Mouse (Mus musculus) midbrain, embryonic 10.5 days (tissue): ENCODE data around the gene Olfr45. TPM values are rescaled to one million over a fixed set of nuclear protein-coding genes. Genes with fewer than 3 reads are reported as not detected.

Experiments used
- DNase-seq: peaks from one replicate; pipeline ENCODE4 v3.0.0-alpha.2; 2017; ENCODE audit warnings: low spot score
- H3K27ac ChIP-seq: fragments of 300-500 bp; sonication (generic); replicated peaks from 2 replicates; pipeline ENCODE4 v1.5.1; 2016; ENCODE audit warnings: mild to moderate bottlenecking
- H3K27me3 ChIP-seq: fragments of 300-500 bp; sonication (generic); 2 replicates; pipeline ENCODE4 v1.6.1; 2016; ENCODE audit warnings: low read depth, mild to moderate bottlenecking; ENCODE audit not compliant: poor library complexity, severe bottlenecking
- H3K36me3 ChIP-seq: fragments of 300-500 bp; sonication (generic); 2 replicates; pipeline ENCODE4 v1.6.1; 2016; ENCODE audit warnings: mild to moderate bottlenecking, moderate library complexity
- H3K4me1 ChIP-seq: fragments of 300-500 bp; sonication (generic); 2 replicates; pipeline ENCODE4 v1.6.1; 2016
- H3K4me3 ChIP-seq: fragments of 300-500 bp; sonication (generic); 2 replicates; pipeline ENCODE4 v1.5.1; 2016; ENCODE audit warnings: mild to moderate bottlenecking, moderate library complexity
- H3K9me3 ChIP-seq: fragments of 300-500 bp; sonication (generic); replicated peaks from 2 replicates; pipeline ENCODE4 v1.6.1; 2016; ENCODE audit warnings: mild to moderate bottlenecking
- WGBS: fragments of 180-500 bp; shearing (Covaris S2); methylation state at CpG from one replicate; pipeline ENCODE4 v1.1.7; 2016; 5-methylcytosine and 5-hydroxymethylcytosine counted together
- polyA plus RNA-seq: library from polyadenylated mRNA; unstranded; fragments of >200 nt; fragmentation: Nextera tagmentation; extraction: Ambion mirVana; gene quantifications from 2 replicates; pipeline ENCODE4 v1.2.1, GENCODE M21; 2016

The Olfr45 gene
- polyA plus RNA-seq, 1 experiment from 2014 or later, result not detected

DNA sequence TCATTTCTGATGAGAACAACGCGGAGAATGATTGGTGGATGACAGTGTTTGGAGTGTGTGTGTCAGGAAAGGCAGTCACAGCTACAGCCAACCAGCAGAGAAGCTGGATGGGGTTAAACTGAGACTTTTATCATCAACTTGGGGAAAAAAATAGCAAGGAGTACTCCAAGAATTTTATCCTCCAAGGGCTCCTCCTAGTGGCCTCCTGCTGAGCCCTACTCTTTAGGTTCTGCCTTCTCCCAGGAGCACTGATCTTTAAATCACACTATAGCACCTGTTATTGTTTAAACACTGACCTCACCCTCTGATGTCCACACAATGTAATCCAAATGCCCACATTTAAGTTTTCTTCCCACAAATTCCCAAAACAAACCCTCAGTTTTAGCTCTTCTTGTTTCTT, 51.4 kb downstream of the Olfr45 start:
- WGBS, result 74% methylated on average over 2 of the region's 2 CpGs
- Histone ChIP-seq H3K4me1 (no peaks in the 10 kb centered on the region), H3K36me3 (no peaks in the 10 kb centered on the region), H3K9me3 (0 out of 2 replicates have a peak, but pooled peaks cover 4% of the 10 kb centered on the region), H3K4me3 (no peak overlapping the region), H3K27ac (no peak overlapping the region), H3K27me3 (no peaks in the 10 kb centered on the region)
- DNase-seq, result no peak

Other genes starting within 250 kb of the Olfr45 start
- gene Olfr533, start 218.6 kb upstream of the Olfr45 start, polyA plus RNA-seq, result not detected in 2 replicates
- gene Olfr535, start 197.7 kb upstream of the Olfr45 start, polyA plus RNA-seq, result not detected in 2 replicates
- gene Olfr536, start 174.6 kb upstream of the Olfr45 start, polyA plus RNA-seq, result not detected in 2 replicates
- not detected in 2 replicates for gene Olfr538, start 114.1 kb upstream of the Olfr45 start, polyA plus RNA-seq
- gene Olfr46, start 80.7 kb upstream of the Olfr45 start, polyA plus RNA-seq, result 0.04 and 0.09 TPM in 2 replicates
- not detected in 2 replicates for gene Olfr61, start 53.0 kb upstream of the Olfr45 start, polyA plus RNA-seq
- not detected in 2 replicates for gene Olfr53, start 35.5 kb upstream of the Olfr45 start, polyA plus RNA-seq
- not detected in 2 replicates for gene Olfr539, start 22.0 kb upstream of the Olfr45 start, polyA plus RNA-seq
- not detected in 2 replicates for gene Olfr541, start 15.3 kb downstream of the Olfr45 start, polyA plus RNA-seq
- not detected in 2 replicates for gene Cyp2e1, start 81.8 kb downstream of the Olfr45 start, polyA plus RNA-seq
- 0.12 TPM in 1 of 2 replicates, not detected in the other for gene Syce1, start 105.9 kb downstream of the Olfr45 start, polyA plus RNA-seq
- 3.0 and 5.6 TPM in 2 replicates for gene Zfp941, start 140.2 kb downstream of the Olfr45 start, polyA plus RNA-seq
- gene Urah, start 153.1 kb downstream of the Olfr45 start, polyA plus RNA-seq, result 0.39 and 0.55 TPM in 2 replicates
- gene Scgb1c1, start 163.6 kb downstream of the Olfr45 start, polyA plus RNA-seq, result not detected in 2 replicates
- not detected in 2 replicates for gene Odf3, start 165.9 kb downstream of the Olfr45 start, polyA plus RNA-seq
- gene Gm45785, start 174.4 kb downstream of the Olfr45 start, polyA plus RNA-seq, result not detected in 2 replicates
- 54.3 and 71.1 TPM in 2 replicates for gene Ric8a, start 175.0 kb downstream of the Olfr45 start, polyA plus RNA-seq
- 20.1 and 25.9 TPM in 2 replicates for gene Bet1l, start 175.6 kb downstream of the Olfr45 start, polyA plus RNA-seq
- 343 and 348 TPM in 2 replicates for gene Psmd13, start 200.0 kb downstream of the Olfr45 start, polyA plus RNA-seq
- gene Sirt3, start 200.4 kb downstream of the Olfr45 start, polyA plus RNA-seq, result 29.2 and 31.8 TPM in 2 replicates
- gene Cox8b, start 218.5 kb downstream of the Olfr45 start, polyA plus RNA-seq, result not detected in 2 replicates
- gene Nlrp6, start 239.0 kb downstream of the Olfr45 start, polyA plus RNA-seq, result 0.05 and 0.07 TPM in 2 replicates